In genomic region chr13:113661826-113662271, GRCm38 (mm10) we compare ENCODE assay signal across 12 mouse cellular contexts. TPM values are rescaled to one million over a fixed set of nuclear protein-coding genes. Genes with fewer than 3 reads are reported as not detected.
DNase-seq lines count a peak whose midpoint lies in the region; ATAC-seq lines count a peak whose summit lies in the region.
"Had no signal": no experiment of that assay in that cellular context is flagged by ENCODE, and none has a peak within 500 bp of the region (broad histone marks: within the 10 kb centered on the region; RNA-seq: fewer than 3 reads in every experiment).

No protein-coding gene starts in this region.

- 34% methylated on average over 7 of the region's 7 CpGs for WGBS in heart, embryonic 12.5 days

- H3K9ac ChIP-seq in heart, embryonic 12.5 days: peak overlapping the region; percentile 81
- H3K9ac ChIP-seq: limb, embryonic 12.5 days had no signal

- H3K9me3 ChIP-seq in heart, embryonic 12.5 days (replicated peaks): no peaks in the 10 kb centered on the region
- H3K9me3 ChIP-seq: limb, embryonic 12.5 days had no signal

- DNase-seq in right cerebral cortex, adult 18-20 months: peak; percentile 36
- no peak for DNase-seq in right cerebral cortex, postnatal 36 days (ENCODE audit: low spot score in 2 of 2)
- peak; percentile 54 to 66 for DNase-seq in gastrocnemius, adult 8-10 months (ENCODE audit: low spot score in 2 of 2)
- no peak for DNase-seq in kidney, postnatal 14 days
- no peak for DNase-seq in layer of hippocampus, postnatal 25 days (ENCODE audit: extremely low spot score in 1 of 2, low spot score in 1 of 2)
- DNase-seq: cerebellum, adult 9-11 months; kidney, postnatal 10 days; thymus, postnatal 36 days had no signal

- H3K36me3 ChIP-seq in heart, embryonic 12.5 days: no peaks in the 10 kb centered on the region
- H3K36me3 ChIP-seq: limb, embryonic 12.5 days had no signal

- peak overlapping the region; percentile 99 for H3K27ac ChIP-seq in heart, embryonic 12.5 days (ENCODE audit: poor library complexity, severe bottlenecking)
- H3K27ac ChIP-seq: limb, embryonic 12.5 days had no signal

- H3K4me3 ChIP-seq in heart, embryonic 12.5 days: peak overlapping the region; percentile 56
- H3K4me3 ChIP-seq: limb, embryonic 12.5 days had no signal

- H3K27me3 ChIP-seq in heart, embryonic 12.5 days (replicated peaks): no peaks in the 10 kb centered on the region
- H3K27me3 ChIP-seq: limb, embryonic 12.5 days had no signal

- peak; percentile 62 for ATAC-seq in heart, embryonic 12.5 days (ENCODE audit: insufficient number of reproducible peaks, low FRiP score)
- no peak for ATAC-seq in monocyte, adult 5-6 weeks (replicated peaks; ENCODE audit: insufficient number of reproducible peaks, low FRiP score, low TSS enrichment, poor library complexity, severe bottlenecking)
- ATAC-seq: activated CD4-positive, CD25-positive, alpha-beta regulatory T cell, adult 4 months had no signal

- H3K4me1 ChIP-seq in heart, embryonic 12.5 days (replicated peaks): peaks cover 28% of the 10 kb centered on the region
- H3K4me1 ChIP-seq: limb, embryonic 12.5 days had no signal

- H3K4me2 ChIP-seq in heart, embryonic 12.5 days: peak overlapping the region; percentile 73
- H3K4me2 ChIP-seq: limb, embryonic 12.5 days had no signal

RNA-seq across cellular contexts. Expression of gene Hspb3, which starts 1.6 kb away (rescaled TPM):
- 10 to 100 TPM; 37.4 to 60.4 (median 51.8) TPM for total RNA-seq in gastrocnemius, adult 8-10 months (2022)
- polyA plus RNA-seq in heart, embryonic 12.5 days (2016; fragmentation: Nextera tagmentation; extraction: Ambion mirVana): 55.3 and 59.7 TPM in 2 replicates
- total RNA-seq in monocyte, adult 5-6 weeks (2017): not detected in 3 replicates
- total RNA-seq in layer of hippocampus, postnatal 25 days (2021): 1 to 10 TPM in 1 of 2 experiments, under 1 TPM in 1; 0.99 to 2.2 TPM
- polyA plus RNA-seq: activated CD4-positive, CD25-positive, alpha-beta regulatory T cell, adult 4 months had no signal

RNA-seq across cellular contexts. Expression of gene Snx18, which starts 43.5 kb away (rescaled TPM):
- total RNA-seq in gastrocnemius, adult 8-10 months (2022): 10 to 100 TPM in 1 of 4 experiments, 1 to 10 TPM in 3; 7.6 to 10.2 (median 8.0) TPM
- 29.6 and 31.6 TPM in 2 replicates for polyA plus RNA-seq in heart, embryonic 12.5 days (2016; fragmentation: Nextera tagmentation; extraction: Ambion mirVana)
- total RNA-seq in monocyte, adult 5-6 weeks (2017): 88.0 to 99.7 TPM (median 95.7 TPM) in 3 replicates
- total RNA-seq in layer of hippocampus, postnatal 25 days (2021): 10 to 100 TPM; 22.5 to 24.2 TPM

Comparison
In these comparisons a context has a peak if more than half of its experiments do, and no peak if none do; other contexts are left out.
1. DNase-seq: peak in right cerebral cortex, adult 18-20 months (single experiment) and gastrocnemius, adult 8-10 months (2 of 2); none in right cerebral cortex, postnatal 36 days (0 of 2), kidney, postnatal 14 days (single experiment) and layer of hippocampus, postnatal 25 days (0 of 2).
2. RNA of gene Hspb3, which starts 1.6 kb away (total RNA-seq): 37.4 to 60.4 TPM in gastrocnemius, adult 8-10 months; 0.99 to 2.2 TPM in layer of hippocampus, postnatal 25 days and not detected in monocyte, adult 5-6 weeks; every median in the first group is over 10 times any median in the second.